Mouse (Mus musculus): ENCODE measurements at regions not wholly inside any gene's neighbourhood (a gene's known extent, or its start where the extent isn't known, plus 50 kb on each side); places are given as distances from the start of the nearest gene placed in this dataset.

DNA sequence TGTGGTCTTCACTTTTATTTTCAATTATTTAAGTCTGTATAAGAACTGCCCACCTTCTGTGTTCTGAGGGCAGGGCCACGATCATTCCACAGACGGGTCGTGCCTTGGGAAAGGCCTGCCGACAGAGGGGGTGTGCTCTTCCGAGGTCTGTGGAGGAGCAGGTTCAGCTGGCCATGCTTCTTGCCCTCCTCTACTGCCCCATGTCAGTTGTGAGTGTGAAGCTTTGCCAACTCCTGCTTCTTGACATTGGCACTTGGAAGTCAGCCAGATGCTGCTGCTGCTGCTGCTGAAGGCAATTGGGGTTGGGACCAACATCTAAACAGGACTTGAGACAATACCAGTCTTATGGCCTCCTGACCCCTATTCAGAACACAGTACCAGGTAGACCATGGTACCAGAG, 68.6 kb upstream of the Vstm2b start:
- TF ChIP-seq EP300 (IDR thresholded peaks at IDR 0.05; ENCODE audit: low read depth) (no peak), CTCF (IDR thresholded peaks at IDR 0.05; ENCODE audit: low read depth) (no peak)

Measured in liver, postnatal 0 days (tissue).